Mouse (Mus musculus) liver, adult 2 months (tissue): ENCODE results near the gene Olfr1416. TPM values are rescaled to one million over a fixed set of nuclear protein-coding genes. Genes with fewer than 3 reads are reported as not detected.
A peak's percentile ranks its signal among the peaks of the same experiment; 100 is the strongest.

Source experiments
- DNase-seq: peaks from one replicate; pipeline ENCODE4 v3.0.0-alpha.2; 2011; ENCODE audit warnings: low read depth, low spot score; ENCODE audit errors: extremely low read depth
- H3K27ac ChIP-seq: fragments of 200-500 bp; replicated peaks from 2 replicates; pipeline ENCODE4 v1.5.1; 2012; ENCODE audit warnings: low read depth, mild to moderate bottlenecking, control low read depth, inconsistent platforms, low read length; ENCODE audit not compliant: insufficient read depth
- H3K27me3 ChIP-seq: fragments of 200-500 bp; 2 replicates; pipeline ENCODE4 v1.6.1; 2012; ENCODE audit warnings: mild to moderate bottlenecking, moderate library complexity, low read length, inconsistent platforms; ENCODE audit not compliant: control insufficient read depth, insufficient read depth
- H3K36me3 ChIP-seq: fragments of 200-500 bp; 2 replicates; pipeline ENCODE4 v1.6.1; 2012; ENCODE audit warnings: low read length, inconsistent platforms; ENCODE audit not compliant: control insufficient read depth, insufficient read depth
- H3K4me1 ChIP-seq: fragments of 200-500 bp; 2 replicates; pipeline ENCODE4 v1.6.1; 2011; ENCODE audit warnings: low read length; ENCODE audit not compliant: control insufficient read depth, insufficient read depth
- H3K4me3 ChIP-seq: fragments of 200-500 bp; 2 replicates; pipeline ENCODE4 v1.5.1; 2011; ENCODE audit warnings: low read depth, mild to moderate bottlenecking, control low read depth, low read length, moderate library complexity; ENCODE audit not compliant: insufficient read depth
- H3K79me2 ChIP-seq: fragments of 200-500 bp; 2 replicates; pipeline ENCODE4 v1.6.1; 2012; ENCODE audit warnings: inconsistent platforms, mild to moderate bottlenecking, low read length, moderate library complexity; ENCODE audit not compliant: control insufficient read depth, insufficient read depth
- H3K9ac ChIP-seq: fragments of 200-500 bp; 2 replicates; pipeline ENCODE4 v1.6.1; 2012; ENCODE audit warnings: low read depth, mild to moderate bottlenecking, control low read depth, inconsistent platforms, low read length
- CTCF ChIP-seq: fragments of 200-500 bp; IDR thresholded peaks from 2 replicates; pipeline ENCODE4 v1.5.1; 2011; ENCODE audit warnings: low read depth, low read length, control low read depth
- POLR2A ChIP-seq: fragments of 200-500 bp; IDR thresholded peaks from 2 replicates; pipeline ENCODE4 v1.6.1; 2011; ENCODE audit warnings: low read length, control low read depth; ENCODE audit not compliant: insufficient read depth; ENCODE audit errors: extremely low read depth
- WGBS: fragments of 180-500 bp; shearing (Covaris S2); methylation state at CpG from one replicate; pipeline ENCODE4 v1.1.7; 2018; 5-methylcytosine and 5-hydroxymethylcytosine counted together
- polyA plus RNA-seq: library from polyadenylated mRNA; depleted of rRNA; stranded (reverse); fragments of >200 nt; gene quantifications from 2 replicates; pipeline ENCODE4 v1.2.3, GENCODE M21; 2012
- total RNA-seq: library from RNA; depleted of rRNA; stranded (reverse); fragments of >200 nt; gene quantifications from 2 replicates; pipeline ENCODE4 v1.2.3, GENCODE M21; 2014

Olfr1416 gene
- total and polyA plus RNA-seq, 2 experiments = not detected

DNA sequence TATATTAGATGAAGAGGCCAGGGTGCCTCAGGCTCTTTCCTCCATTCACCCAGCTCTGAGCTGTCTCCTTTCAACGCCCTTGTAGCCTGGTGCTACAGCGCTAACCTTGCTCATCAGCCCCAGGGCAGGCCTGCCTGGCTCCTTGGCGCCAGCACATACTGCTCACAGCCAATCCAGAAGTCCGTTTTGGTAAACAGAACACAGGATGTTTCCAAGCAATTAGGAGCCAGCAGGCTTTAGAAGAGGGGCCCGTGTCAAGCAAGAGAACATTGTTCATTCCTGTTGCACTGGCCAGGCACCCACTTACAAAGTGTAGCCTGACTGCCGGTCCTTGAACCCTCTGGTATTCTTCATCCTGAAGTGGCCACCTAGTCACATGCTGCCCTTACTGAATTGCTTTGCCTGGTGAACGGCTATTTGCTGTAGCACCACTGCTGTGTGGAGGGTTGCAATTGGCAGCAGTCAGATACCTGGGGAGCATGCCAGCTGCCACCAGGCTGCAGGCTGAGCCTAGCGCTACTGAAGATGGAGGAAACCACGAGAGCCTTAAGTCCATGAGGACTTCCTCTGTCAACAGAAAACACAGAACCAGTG lies 47.1 kb downstream of the Olfr1416 start:
- H3K4me3 ChIP-seq = no peak overlapping the region
- TF ChIP-seq CTCF (no peak), POLR2A (no peak)
- peaks cover 15% of the 10 kb centered on the region; the same call in 1 of the 2 replicates for H3K36me3 ChIP-seq
- H3K79me2 ChIP-seq = no peaks in the 10 kb centered on the region
- no peaks in the 10 kb centered on the region for H3K4me1 ChIP-seq
- H3K9ac ChIP-seq = no peak overlapping the region
- peak; percentile 21 for DNase-seq
- no peaks in the 10 kb centered on the region for H3K27me3 ChIP-seq
- no peak overlapping the region for H3K27ac ChIP-seq
- WGBS = 54% methylated on average over 9 of the region's 9 CpGs

DNA sequence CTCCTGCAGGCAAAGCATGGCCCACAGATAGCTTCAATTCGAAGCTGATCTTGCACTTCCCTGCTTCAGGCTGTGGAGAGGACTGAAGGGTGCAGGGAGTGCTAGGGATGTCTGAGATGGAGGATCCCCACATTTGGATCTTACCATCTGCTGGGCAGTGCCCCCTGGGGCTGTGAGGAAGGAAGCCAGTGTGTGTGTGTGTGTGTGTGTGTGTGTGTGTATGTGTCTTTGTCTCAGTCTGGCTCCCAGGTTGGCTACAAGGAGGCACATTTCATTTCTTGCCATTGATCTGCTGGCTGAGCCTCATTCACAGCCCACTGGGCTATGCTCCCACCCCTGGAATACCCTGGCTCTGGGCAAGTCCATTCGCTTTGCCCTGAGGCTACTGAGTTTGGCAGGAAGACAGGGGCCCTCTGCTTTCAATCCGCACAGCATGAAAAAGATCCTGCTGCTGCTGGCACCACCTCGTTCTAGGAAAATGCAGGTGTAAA lies 48.0 kb downstream of the Olfr1416 start:
- TF ChIP-seq CTCF (no peak), POLR2A (no peak)
- DNase-seq = no peak
- Histone ChIP-seq H3K4me3 (no peak overlapping the region), H3K27me3 (no peaks in the 10 kb centered on the region), H3K79me2 (no peaks in the 10 kb centered on the region), H3K36me3 (peaks cover 12% of the 10 kb centered on the region; the same call in 1 of the 2 replicates), H3K4me1 (no peaks in the 10 kb centered on the region), H3K27ac (no peak overlapping the region), H3K9ac (no peak overlapping the region)
- WGBS = 72% methylated on average over 4 of the region's 4 CpGs

DNA sequence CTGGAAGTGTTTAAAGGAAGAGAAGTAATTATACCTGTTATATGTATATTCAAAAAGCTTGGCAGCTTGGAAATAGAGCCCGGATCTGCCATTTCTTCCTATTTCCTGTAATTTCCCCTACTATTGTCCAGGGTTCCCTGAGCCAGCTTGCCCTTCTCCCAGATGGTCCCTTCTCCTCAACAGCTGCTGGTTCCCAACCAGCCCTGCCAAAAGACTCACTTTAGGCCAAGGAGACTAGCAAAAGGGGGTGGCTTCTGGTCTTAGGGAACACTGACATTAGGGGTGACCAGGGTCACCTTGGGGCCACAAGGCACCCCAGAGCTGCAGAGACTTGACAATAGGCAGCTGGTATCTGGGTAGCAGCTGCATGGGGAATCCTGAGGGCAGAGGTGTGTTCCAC lies 49.9 kb downstream of the Olfr1416 start:
- no peaks in the 10 kb centered on the region for H3K79me2 ChIP-seq
- H3K9ac ChIP-seq = no peak overlapping the region
- WGBS = 81% methylated on average over 1 of the region's 1 CpGs
- no peak overlapping the region for H3K27ac ChIP-seq
- H3K36me3 ChIP-seq = 0 out of 2 replicates have a peak, but pooled peaks cover 2% of the 10 kb centered on the region
- no peak overlapping the region for H3K4me3 ChIP-seq
- TF ChIP-seq CTCF = no peak
- no peak for TF ChIP-seq POLR2A
- no peaks in the 10 kb centered on the region for H3K27me3 ChIP-seq
- DNase-seq = no peak
- no peaks in the 10 kb centered on the region for H3K4me1 ChIP-seq

DNA sequence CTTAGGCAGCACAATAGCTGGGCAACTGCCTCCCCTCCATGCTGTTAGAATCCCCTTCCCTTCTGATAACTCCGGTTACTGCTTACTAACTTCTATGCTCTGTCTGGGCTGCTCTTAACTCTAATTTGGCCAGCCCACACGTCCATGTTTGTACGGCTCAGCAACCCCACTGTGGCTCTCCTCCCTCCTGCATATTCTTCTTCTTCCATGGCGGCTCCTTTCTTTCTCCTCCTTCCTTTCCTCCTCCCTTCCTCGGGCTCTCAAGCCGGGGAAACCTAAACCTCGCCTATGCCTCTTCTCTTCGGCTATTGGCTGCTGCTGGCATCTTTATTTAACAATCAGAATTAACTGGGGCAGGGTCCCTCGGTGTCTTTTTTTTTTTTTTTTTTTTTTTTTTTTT lies 52.1 kb downstream of the Olfr1416 start:
- DNase-seq = no peak
- no peak for TF ChIP-seq POLR2A
- no peak for TF ChIP-seq CTCF
- H3K4me3 ChIP-seq = no peak overlapping the region
- H3K9ac ChIP-seq = no peak overlapping the region
- H3K27ac ChIP-seq = no peak overlapping the region
- WGBS = 77% methylated on average over 9 of the region's 9 CpGs
- no peaks in the 10 kb centered on the region for H3K79me2 ChIP-seq
- H3K36me3 ChIP-seq = no peaks in the 10 kb centered on the region
- H3K4me1 ChIP-seq = no peaks in the 10 kb centered on the region
- H3K27me3 ChIP-seq = no peaks in the 10 kb centered on the region

DNA sequence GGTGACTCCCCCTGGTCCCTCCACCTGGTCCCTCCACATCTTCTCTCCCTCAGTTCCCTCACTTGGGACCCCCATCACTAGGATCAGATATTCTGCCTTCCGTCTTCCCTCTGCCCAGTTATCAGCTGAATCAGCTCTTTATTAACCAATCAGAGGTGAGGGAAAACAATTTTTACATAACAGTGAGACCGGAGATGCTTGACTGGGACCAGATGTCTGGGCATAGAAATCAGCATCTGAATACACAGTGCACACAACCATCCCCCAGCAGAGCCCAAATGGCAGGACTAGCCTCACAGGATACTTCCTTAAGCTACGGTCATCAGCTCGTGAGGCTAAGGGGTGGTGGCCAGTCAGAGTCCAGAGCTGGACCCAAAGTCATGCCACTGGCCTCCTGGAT lies 52.8 kb downstream of the Olfr1416 start:
- Histone ChIP-seq H3K79me2 (no peaks in the 10 kb centered on the region), H3K4me1 (no peaks in the 10 kb centered on the region), H3K9ac (no peak overlapping the region), H3K27me3 (no peaks in the 10 kb centered on the region), H3K4me3 (no peak overlapping the region), H3K27ac (no peak overlapping the region), H3K36me3 (no peaks in the 10 kb centered on the region)
- 70% methylated on average over 4 of the region's 4 CpGs for WGBS
- TF ChIP-seq POLR2A (no peak), CTCF (no peak)
- DNase-seq = no peak

DNA sequence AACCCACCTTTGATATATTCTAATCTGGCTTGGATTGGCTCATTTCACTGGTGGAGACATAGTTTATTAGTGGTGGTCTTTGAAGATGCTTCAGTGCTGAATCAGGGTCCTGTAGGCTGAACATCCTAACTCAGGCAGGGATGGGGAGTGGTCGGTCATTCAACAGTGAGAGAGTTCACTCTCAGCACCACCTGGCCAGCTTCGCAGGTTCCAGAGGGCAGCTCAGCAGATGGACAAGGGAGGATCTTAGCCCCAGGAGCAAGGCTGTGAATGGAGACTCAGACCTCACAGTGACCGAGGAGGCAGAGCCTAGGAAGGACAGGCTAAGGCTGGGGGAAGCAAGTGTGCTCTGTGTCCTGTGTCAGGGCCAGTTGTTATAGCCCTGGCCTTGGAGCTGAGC lies 53.5 kb downstream of the Olfr1416 start:
- no peaks in the 10 kb centered on the region for H3K79me2 ChIP-seq
- TF ChIP-seq POLR2A (no peak), CTCF (no peak)
- no peak overlapping the region for H3K4me3 ChIP-seq
- H3K27me3 ChIP-seq = no peaks in the 10 kb centered on the region
- no peak overlapping the region for H3K9ac ChIP-seq
- H3K36me3 ChIP-seq = no peaks in the 10 kb centered on the region
- no peaks in the 10 kb centered on the region for H3K4me1 ChIP-seq
- H3K27ac ChIP-seq = no peak overlapping the region
- 74% methylated on average over 3 of the region's 3 CpGs for WGBS
- no peak for DNase-seq
